Mouse (Mus musculus) lung, embryonic 16.5 days (tissue): ENCODE results near the gene Akap3. TPM values are rescaled to one million over a fixed set of nuclear protein-coding genes. Genes with fewer than 3 reads are reported as not detected.

Experiments
- ATAC-seq: fragments of 200-750 bp; cut with Nextera tagmentation; 2 replicates; pipeline ENCODE4 v1.8.0; 2017; ENCODE audit warnings: low read depth, mild to moderate bottlenecking, moderate library complexity
- H3K27ac ChIP-seq: fragments of 300-500 bp; sonication (generic); 2 replicates; pipeline ENCODE4 v1.5.1; 2014; ENCODE audit warnings: mild to moderate bottlenecking, control low read depth, low read length
- H3K27me3 ChIP-seq: fragments of 300-500 bp; sonication (generic); 2 replicates; pipeline ENCODE4 v1.6.1; 2014; ENCODE audit warnings: low read depth, low read length, mixed read lengths; ENCODE audit not compliant: control insufficient read depth, insufficient read depth
- H3K36me3 ChIP-seq: fragments of 300-500 bp; sonication (generic); 2 replicates; pipeline ENCODE4 v1.6.1; 2014; ENCODE audit warnings: low read length; ENCODE audit not compliant: control insufficient read depth, insufficient read depth
- H3K4me1 ChIP-seq: fragments of 300-500 bp; sonication (generic); replicated peaks from 2 replicates; pipeline ENCODE4 v1.6.1; 2014; ENCODE audit warnings: low read length, mixed read lengths; ENCODE audit not compliant: control insufficient read depth, insufficient read depth
- H3K4me2 ChIP-seq: fragments of 300-500 bp; sonication (generic); 2 replicates; pipeline ENCODE4 v1.6.1; 2014; ENCODE audit warnings: low read depth, low read length, control low read depth
- H3K4me3 ChIP-seq: fragments of 300-500 bp; sonication (generic); 2 replicates; pipeline ENCODE4 v1.5.1; 2014; ENCODE audit warnings: mild to moderate bottlenecking, low read length, control low read depth
- H3K9ac ChIP-seq: fragments of 300-500 bp; sonication (generic); 2 replicates; pipeline ENCODE4 v1.6.1; 2014; ENCODE audit warnings: low read length, control low read depth
- H3K9me3 ChIP-seq: fragments of 300-500 bp; sonication (generic); 2 replicates; pipeline ENCODE4 v1.6.1; 2016; ENCODE audit warnings: low read length; ENCODE audit not compliant: control insufficient read depth
- WGBS: fragments of 180-500 bp; shearing (Covaris S2); extraction: QIAGEN DNeasy Blood & Tissue Kit; methylation state at CpG from one replicate; pipeline ENCODE4 v1.1.7; 2014; 5-methylcytosine and 5-hydroxymethylcytosine counted together
- polyA plus RNA-seq: library from polyadenylated mRNA; unstranded; fragments of >200 nt; fragmentation: Nextera tagmentation; extraction: Ambion mirVana; gene quantifications from 2 replicates; pipeline ENCODE4 v1.2.1, GENCODE M21; 2015

Akap3 gene
- not detected in 2 replicates for polyA plus RNA-seq

DNA sequence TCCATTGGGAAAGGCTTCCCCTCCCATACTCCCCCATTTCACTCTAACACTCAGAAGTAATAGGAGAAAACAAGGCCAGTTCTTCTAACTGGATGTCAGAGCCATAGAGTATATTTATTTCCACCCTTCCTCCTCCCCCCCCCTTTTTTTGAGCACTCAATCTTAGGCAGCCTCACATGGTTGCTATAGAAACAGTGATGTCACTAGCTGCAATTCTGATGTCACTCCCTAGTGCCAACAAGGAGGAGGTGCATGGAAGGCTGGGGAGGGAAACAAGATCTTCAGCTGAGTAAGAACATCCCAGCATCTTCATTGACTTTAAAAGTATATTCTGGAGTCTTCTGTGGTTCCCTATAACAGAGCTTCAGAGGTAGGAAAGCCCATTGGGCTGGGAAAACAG lies at the start of gene Akap3:
TSS of gene Akap3 (plus strand) at position 218 of the 400 bp plus-strand sequence.
- Histone ChIP-seq H3K9ac (no peak within 1 kb of the TSS), H3K4me2 (no peak within 1 kb of the TSS), H3K27me3 (no peaks in the 10 kb centered on the region), H3K4me3 (no peak within 1 kb of the TSS), H3K9me3 (no peaks in the 10 kb centered on the region), H3K4me1 (peaks cover 4% of the 10 kb centered on the region), H3K27ac (no peak within 1 kb of the TSS), H3K36me3 (no peaks in the 10 kb centered on the region)
- ATAC-seq = no peak

- Histone ChIP-seq H3K27ac (no peak overlapping the region), H3K36me3 (no peaks in the 10 kb centered on the region), H3K4me3 (no peak overlapping the region), H3K4me1 (no peaks in the 10 kb centered on the region), H3K4me2 (no peak overlapping the region), H3K9me3 (no peaks in the 10 kb centered on the region), H3K27me3 (no peaks in the 10 kb centered on the region), H3K9ac (no peak overlapping the region)
- no peak for ATAC-seq
- WGBS = 88% methylated on average over 3 of the region's 3 CpGs
These were observed 46.1 kb upstream of the Akap3 start for GRCm38 (mm10) chr6:126806783-126807182.

- Histone ChIP-seq H3K4me3 (peak overlapping the region; percentile 28; the same call in 1 of the 2 replicates), H3K27me3 (no peaks in the 10 kb centered on the region), H3K4me2 (peak overlapping the region; percentile 35), H3K9me3 (no peaks in the 10 kb centered on the region), H3K9ac (no peak overlapping the region), H3K36me3 (no peaks in the 10 kb centered on the region), H3K4me1 (no peaks in the 10 kb centered on the region), H3K27ac (peak overlapping the region; percentile 42)
- WGBS = 51% methylated on average over 4 of the region's 4 CpGs
- ATAC-seq = peak; percentile 80
These were observed 44.8 kb upstream of the Akap3 start for GRCm38 (mm10) chr6:126808134-126808533.

GRCm38 (mm10) chr6:126808561-126808960 lies 44.3 kb upstream of the Akap3 start:
- Histone ChIP-seq H3K4me1 (no peaks in the 10 kb centered on the region), H3K27me3 (no peaks in the 10 kb centered on the region), H3K36me3 (no peaks in the 10 kb centered on the region), H3K27ac (peak overlapping the region; percentile 20; the same call in 1 of the 2 replicates), H3K9me3 (no peaks in the 10 kb centered on the region), H3K4me3 (peak overlapping the region; percentile 28; the same call in 1 of the 2 replicates), H3K9ac (no peak overlapping the region), H3K4me2 (peak overlapping the region; percentile 35)
- 76% methylated on average over 8 of the region's 8 CpGs for WGBS
- ATAC-seq = no peak

GRCm38 (mm10) chr6:126811481-126811880 lies 41.4 kb upstream of the Akap3 start:
- no peak for ATAC-seq
- Histone ChIP-seq H3K4me3 (no peak overlapping the region), H3K9me3 (no peaks in the 10 kb centered on the region), H3K36me3 (no peaks in the 10 kb centered on the region), H3K27ac (no peak overlapping the region), H3K27me3 (no peaks in the 10 kb centered on the region), H3K9ac (no peak overlapping the region), H3K4me2 (no peak overlapping the region), H3K4me1 (no peaks in the 10 kb centered on the region)
- 67% methylated on average over 4 of the region's 4 CpGs for WGBS

DNA sequence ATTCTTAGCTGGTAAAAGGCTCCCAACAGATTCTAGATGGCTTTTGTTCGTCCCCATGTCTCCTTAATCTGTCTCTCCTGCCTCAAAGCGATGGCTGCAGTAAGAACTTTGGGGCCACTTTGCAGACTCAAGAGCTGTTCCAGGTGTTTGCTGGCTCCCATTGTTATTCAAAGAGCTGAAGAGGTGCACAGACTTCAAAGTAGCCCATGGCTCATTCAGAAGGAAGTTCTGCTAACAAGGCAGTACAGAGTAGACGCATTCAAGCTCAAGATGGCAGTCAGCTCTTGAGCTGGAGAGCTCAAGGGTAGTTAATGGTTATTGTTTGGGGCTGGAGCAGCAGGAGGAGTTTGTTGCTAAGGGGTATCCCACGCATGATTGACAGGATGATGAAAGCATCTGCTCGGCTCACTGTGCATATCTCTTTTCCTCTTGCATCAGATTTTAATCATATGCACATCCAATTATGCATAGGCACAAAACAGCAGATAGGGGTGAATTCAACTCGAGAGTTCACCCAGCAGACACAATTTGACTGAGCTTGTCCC lies 37.6 kb upstream of the Akap3 start:
- Histone ChIP-seq H3K9me3 (no peaks in the 10 kb centered on the region), H3K4me3 (no peak overlapping the region), H3K9ac (no peak overlapping the region), H3K4me2 (no peak overlapping the region), H3K27me3 (no peaks in the 10 kb centered on the region), H3K27ac (no peak overlapping the region), H3K36me3 (peaks cover 6% of the 10 kb centered on the region), H3K4me1 (no peaks in the 10 kb centered on the region)
- 46% methylated on average over 6 of the region's 6 CpGs for WGBS
- no peak for ATAC-seq

DNA sequence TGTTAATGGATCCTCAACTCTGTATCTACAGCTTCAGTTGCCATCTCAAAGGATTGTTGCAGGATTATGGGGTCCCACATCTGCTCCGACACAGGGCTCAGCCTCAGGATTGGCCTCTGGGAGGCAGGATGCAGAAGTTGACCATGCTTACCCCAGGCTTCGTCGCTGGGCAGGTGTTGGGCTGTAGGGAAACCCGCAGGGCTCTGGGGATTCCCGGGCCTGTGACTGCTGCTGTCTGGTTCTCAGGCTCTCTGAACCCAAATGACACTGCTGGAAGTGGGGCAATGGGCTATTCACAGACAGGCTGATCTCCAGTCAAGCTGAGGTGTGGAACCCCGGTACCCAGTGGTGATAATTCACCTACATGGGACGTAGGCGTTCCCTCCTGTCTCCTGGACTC lies 36.6 kb upstream of the Akap3 start:
- H3K27me3 ChIP-seq = no peaks in the 10 kb centered on the region
- no peaks in the 10 kb centered on the region for H3K4me1 ChIP-seq
- no peak for ATAC-seq
- no peak overlapping the region for H3K4me3 ChIP-seq
- no peak overlapping the region for H3K27ac ChIP-seq
- no peak overlapping the region for H3K4me2 ChIP-seq
- H3K36me3 ChIP-seq = peaks cover 13% of the 10 kb centered on the region
- no peaks in the 10 kb centered on the region for H3K9me3 ChIP-seq
- no peak overlapping the region for H3K9ac ChIP-seq
- WGBS = 78% methylated on average over 8 of the region's 8 CpGs

- WGBS = 84% methylated on average over 3 of the region's 3 CpGs
- no peak for ATAC-seq
- H3K27me3 ChIP-seq = no peaks in the 10 kb centered on the region
- H3K9ac ChIP-seq = no peak overlapping the region
- H3K9me3 ChIP-seq = no peaks in the 10 kb centered on the region
- no peak overlapping the region for H3K4me3 ChIP-seq
- H3K36me3 ChIP-seq = peaks cover 44% of the 10 kb centered on the region
- no peaks in the 10 kb centered on the region for H3K4me1 ChIP-seq
- H3K27ac ChIP-seq = no peak overlapping the region
- no peak overlapping the region for H3K4me2 ChIP-seq
These were observed 29.8 kb upstream of the Akap3 start for GRCm38 (mm10) chr6:126823087-126823486.

DNA sequence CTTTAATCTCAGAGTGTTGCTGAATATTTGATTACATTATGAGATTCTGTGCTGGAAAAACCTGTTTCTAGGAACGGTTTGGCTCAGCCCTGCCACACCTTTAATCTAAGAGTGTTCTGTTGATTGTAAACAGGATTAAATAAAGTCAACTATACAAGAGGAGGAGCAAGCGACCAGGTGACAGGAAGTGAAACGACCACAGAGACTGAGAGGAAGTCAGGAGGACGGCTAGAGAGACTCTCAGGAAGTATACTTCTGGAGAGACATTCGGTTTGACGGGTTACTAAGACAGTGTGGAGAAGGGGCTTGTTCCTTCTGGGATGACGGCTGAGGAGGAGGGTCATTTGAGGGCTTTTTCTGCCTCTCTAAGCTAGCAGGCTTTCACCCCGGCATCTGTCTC lies 16.3 kb upstream of the Akap3 start:
- Histone ChIP-seq H3K4me3 (no peak overlapping the region), H3K4me1 (no peaks in the 10 kb centered on the region), H3K4me2 (no peak overlapping the region), H3K36me3 (peaks cover 54% of the 10 kb centered on the region), H3K27me3 (no peaks in the 10 kb centered on the region), H3K27ac (no peak overlapping the region), H3K9me3 (no peaks in the 10 kb centered on the region), H3K9ac (no peak overlapping the region)
- ATAC-seq = no peak
- WGBS = 70% methylated on average over 8 of the region's 8 CpGs
